Mouse (Mus musculus): ENCODE results near the gene Klk15.
"Not testable (repeated sequence)": the region's sequence is repeated elsewhere in the genome, so short reads cannot be mapped to it uniquely, and the experiment has no call there.

Klk15 gene

DNA sequence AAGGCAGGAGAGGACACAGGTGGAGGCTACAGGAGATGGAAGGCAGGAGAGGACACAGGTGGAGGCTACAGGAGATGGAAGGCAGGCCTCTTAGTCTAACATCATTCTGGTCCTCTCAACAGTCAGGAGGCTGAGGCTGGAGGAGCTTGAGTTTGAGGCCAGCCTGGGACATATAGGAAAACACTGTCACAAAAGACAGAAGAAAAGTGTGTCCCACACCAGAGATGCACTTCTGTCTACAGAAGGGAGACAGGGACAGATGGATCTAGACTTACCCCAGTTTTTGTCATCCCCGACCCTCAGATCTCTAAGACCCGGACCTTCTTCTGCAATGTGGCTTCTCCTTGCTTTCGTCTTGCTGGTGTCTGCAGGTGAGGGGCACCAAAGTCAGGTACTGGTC, at the start of gene Klk15:
TSS of gene Klk15 (plus strand) at position 301 of the 400 bp plus-strand sequence.
- DNase-seq (ENCODE audit: low spot score in 2 of 2) = no peak

DNA sequence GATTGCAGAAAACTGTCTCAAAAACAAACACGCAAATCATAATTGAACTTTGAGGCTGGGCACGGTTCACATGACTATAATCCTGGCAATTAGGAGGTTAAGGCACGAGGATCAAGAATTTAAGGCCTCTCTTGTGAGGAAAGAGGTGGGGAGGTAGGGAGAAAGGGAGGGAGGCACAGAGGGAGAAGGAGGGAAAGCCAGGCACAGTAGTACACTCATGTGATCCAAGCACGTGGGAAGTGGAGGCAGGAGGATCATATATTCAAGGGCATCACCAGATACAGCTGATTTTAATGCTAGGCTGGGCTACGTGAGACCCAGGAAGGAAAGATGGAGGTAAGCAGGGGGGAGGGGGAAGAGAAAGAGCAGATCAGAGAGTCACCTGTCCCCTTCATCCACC, 42.2 kb upstream of the Klk15 start:
- DNase-seq (ENCODE audit: low spot score in 2 of 2) = no peak

DNA sequence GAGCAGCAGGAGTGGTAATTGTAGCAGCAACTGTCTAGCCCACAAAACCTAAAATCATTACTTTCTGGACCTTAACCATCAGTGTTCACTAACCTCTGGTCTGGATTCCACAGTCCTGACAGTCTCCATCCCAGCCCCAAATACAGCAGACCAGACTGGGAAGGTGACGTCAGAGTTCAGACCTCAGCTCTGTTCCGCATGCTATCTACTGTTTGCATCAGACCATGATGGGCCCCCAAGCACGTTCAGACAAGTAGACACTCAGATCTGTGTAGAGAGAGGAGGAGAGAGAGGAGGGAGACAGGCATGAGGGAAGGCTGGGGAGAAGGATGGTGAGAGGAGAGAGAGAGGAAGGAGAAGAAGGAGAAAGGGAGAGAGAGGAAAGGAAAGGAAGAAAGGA, 41.8 kb upstream of the Klk15 start:
- peak in 1 of 2 experiments; percentile 56 for DNase-seq (ENCODE audit: low spot score in 2 of 2)

DNA sequence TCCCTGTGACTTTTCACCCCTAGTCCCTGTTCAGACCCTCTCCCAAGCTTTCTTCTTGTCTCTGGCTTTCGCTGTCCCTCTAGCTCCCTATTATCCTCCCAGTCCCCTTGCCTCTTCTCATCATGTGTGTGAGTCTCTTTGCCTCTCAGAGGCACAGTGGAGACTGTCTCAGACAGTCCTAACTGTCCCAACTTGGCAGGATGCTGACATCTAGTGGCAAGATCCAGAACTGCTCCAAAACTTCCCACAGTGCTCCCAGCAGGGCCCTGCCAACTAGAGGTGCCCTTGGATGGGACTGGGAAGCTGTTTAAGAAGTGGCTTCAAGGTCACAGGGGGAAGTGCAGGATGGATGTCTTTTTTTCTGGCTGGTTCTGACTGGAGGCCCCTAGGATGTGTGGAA, 38.7 kb upstream of the Klk15 start:
- peak; percentile 67 to 83 for DNase-seq (ENCODE audit: low spot score in 2 of 2)

DNA sequence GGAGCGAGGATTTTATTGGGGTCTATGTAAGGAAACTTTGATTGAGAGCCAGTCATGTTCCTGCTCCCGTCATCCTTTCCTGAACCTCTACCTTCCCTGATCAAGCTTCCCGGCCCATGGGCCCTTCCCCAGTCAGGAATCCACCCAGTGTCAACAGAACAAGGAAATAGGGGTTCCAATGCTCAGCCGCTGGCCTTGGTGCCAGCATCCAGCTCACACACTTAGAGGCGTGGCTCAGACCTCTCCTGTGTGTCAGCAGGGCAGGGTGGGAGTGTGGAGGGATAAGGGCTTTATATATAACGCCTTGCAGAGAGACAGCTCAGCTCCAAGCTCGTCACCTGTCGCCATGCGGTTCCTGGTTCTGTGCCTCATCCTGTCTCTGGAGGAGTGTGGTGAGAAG, 18.7 kb upstream of the Klk15 start:
- DNase-seq (ENCODE audit: low spot score in 2 of 2) = no peak

DNA sequence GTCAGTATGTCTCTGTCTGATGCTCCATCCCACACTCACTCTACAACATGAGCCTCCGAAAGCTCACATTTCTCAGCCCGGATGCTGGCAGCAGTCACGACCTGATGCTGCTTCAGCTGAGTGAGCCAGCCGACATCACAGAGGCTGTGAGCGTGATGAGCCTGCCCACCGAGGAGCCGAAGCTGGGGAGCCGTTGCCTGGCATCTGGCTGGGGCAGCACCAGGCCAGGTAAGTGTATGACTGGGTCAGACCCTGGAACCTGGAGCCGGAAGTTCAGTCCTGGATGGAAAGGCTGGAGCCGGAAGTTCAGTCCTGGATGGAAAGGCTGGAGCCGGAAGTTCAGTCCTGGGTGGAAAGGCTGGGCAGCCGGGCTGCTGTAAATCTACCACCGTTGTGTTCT, 15.1 kb upstream of the Klk15 start:
- DNase-seq (ENCODE audit: low spot score in 2 of 2) = no peak

DNA sequence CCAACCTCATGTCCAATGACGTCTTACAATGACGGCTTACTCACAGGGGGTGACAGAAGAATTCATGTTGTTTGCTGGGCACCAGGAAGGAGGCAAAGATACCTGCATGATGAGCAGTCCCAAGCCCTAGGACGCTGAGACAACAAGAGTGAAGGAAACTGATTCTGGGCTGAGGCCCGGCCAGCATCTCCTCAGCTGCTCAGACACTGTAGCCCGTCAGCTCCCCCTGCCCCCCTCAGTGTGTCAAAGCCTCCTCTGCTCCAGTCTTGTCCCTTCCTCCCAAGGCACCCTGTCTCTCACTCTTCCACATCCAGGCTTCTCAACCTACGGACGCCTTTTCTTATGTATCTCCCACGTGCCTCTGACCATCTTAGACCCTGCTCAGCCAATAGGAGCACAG, 14.7 kb upstream of the Klk15 start:
- no peak for DNase-seq (ENCODE audit: low spot score in 2 of 2)

DNA sequence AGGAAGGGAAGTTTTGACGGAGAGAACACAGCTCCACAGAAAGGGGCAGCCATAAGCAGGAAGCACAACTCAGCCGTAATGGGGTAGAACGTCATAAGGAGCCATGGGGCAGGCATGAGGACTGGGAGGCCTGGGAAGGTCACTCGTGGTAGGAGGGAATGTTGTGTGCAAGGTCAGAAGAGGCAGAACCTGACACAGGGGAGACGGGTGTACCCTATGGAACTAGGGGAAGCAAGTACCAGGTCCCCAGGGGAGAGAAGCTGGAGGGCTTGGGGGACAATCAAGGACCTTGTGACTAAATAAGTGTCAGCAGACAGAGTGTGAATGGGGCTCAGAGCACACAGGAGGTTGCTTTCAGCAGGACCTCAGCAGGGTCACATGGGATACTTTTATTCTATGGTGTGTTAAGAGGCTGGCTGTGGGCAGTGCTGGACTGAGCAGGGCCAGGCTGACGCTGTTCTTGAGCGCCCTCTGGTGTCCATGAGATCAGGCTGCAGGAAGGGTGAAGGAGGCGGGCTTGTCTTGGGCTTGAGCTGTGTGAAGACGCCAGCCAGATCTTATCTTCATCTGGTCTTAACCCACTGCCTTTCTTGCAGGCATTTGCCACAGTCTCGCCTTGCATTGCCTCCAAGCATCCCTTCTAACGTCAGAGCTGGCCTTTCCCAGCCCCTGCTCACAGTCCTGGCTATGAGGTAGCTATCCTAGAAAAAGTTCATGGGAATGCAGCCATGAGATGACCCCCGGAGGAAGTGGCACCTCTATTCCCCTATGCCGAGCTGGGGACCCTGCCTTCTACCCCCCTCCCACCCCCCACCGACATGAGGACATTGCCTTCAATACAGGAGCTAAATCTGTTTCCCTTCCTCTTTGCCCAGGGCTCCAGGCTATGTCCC, 13.7 kb upstream of the Klk15 start:
- DNase-seq (ENCODE audit: low spot score in 2 of 2) = peak; percentile 39 to 42

DNA sequence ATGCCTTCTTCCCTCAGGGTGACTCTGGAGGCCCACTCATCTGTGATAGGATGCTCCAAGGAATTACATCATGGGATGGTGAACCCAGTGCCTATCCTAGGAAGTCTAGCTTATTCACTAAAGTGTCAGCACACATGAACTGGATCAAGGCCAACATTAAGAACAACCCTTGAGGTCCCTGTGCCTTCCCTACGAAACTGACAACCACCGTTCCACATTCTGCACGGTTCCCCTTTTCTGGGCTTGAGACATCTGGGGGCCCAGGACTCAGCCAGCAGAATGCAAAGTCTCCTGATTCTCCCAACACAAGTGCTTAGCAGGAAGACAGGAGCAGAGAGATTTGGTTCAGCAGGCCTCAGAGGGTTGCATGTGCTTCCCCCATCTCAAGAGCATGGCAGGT, 13.0 kb upstream of the Klk15 start:
- no peak for DNase-seq (ENCODE audit: low spot score in 2 of 2)

DNA sequence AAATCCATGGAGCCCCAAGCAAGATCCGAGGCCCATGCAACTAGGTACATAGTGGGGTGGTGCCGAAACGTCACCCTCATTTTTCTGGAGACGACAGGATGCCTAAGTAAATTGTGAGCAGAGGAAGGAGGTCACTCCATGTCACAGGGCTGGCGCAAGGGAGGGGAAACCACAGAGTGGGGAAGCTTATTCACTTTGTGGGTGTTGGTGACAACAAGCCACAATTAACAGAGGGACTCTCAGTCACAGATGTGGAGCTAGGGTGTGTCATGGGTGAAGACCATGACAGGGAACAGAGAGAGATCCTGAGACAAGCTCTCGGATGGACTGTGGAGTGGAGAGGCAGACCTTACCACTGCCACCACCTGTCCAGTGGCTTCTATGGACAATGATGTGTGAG, 12.5 kb upstream of the Klk15 start:
- DNase-seq (ENCODE audit: low spot score in 2 of 2) = no peak

DNA sequence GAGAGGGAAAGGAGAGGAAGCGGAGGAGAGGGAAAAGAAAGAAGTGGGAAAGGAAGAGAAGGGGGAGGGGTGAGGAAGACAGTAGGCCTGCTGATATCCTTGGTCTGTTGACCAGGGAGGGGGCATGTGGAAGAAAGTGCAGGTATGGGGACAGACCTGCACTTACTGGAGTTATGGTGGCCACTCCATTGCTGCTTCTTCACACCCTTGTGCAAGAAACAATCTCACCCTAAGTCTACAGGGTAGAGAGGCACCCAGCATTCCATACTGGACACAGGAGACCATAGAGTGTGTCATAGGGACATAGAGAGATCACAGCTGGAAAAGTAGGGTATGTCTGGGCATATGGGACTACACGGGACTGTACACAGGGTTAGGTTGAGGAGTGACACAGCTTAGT, 11.6 kb upstream of the Klk15 start:
- DNase-seq (ENCODE audit: low spot score in 2 of 2) = no peak

DNA sequence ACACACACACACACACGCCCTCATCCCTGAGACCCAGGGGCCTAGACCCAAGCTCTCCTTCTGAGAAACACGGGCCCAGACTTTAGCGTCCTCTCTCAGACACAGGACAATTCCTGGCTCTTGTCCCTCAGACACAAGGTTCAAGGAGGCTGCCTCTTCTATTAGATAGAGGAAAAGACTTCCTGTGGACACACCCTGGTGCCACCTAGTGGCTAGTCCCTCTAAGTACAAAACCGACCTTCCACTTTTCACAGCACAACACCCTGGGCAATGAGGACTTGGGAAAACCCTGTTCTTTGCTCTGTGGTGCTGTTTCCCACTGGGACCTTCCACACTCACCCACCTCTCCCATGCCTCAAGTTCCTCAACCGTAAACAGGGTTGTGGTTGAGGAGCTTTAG, 7.6 kb upstream of the Klk15 start:
- DNase-seq (ENCODE audit: low spot score in 2 of 2) = no peak

DNA sequence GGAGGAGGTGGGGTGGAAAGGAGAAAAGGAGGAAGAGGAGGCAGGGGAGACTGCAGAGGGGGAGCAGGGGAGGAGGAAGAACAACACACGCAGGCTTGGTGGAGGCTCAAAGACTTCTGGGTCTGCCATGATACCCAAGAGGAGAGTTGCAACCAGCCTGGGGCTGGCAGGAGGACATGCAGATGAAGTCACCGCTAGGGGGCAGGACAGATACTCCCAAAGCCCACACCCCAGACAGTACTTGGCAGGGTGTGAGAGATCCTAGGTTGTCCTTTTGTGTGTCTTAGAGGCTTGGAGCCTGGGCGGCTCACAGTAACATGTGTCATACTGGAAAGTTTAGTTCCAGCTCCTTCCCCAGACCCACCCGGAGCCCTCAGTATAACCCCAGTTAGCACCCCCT, 5.0 kb upstream of the Klk15 start:
- DNase-seq (ENCODE audit: low spot score in 2 of 2) = no peak

DNA sequence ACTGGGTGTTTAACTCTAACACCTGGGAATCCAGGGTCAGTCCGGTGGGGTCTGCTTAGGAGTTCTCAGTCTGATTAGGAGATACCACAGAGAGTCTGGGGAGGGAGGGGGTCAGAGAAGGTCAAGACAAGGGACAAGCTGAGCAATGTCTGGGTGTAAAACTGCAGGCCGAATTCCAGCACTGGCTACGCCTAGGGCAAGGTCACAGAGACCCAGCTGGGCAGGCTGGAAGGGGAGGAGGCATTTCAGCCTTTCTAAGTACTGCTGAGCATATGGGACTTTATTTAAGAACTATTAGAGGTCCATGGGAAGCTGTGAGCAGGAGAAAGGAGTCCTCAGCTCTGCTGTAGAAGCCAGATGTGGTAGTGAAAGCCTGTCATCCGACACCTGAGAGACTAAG, 1.2 kb upstream of the Klk15 start:
- DNase-seq (ENCODE audit: low spot score in 2 of 2) = no peak

DNA sequence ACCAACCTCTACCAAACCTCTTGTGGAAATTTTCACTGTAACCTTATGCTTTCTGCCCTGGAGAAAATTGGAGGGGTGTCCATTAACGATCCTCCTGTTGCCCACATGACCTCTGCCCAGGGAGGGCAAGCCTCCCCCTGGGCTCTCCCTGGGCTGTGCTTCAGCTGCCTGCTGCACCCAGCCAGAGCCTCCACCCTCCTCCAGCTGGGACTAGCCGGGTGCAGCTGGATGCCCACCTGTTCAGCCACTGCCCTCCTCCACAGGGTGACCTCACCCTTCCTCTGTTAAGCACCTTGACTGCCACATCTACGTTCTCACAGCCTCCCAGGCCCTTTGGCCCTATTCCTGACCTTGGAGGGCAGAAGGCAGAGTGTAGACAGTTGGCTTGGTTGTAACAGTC, 1.2 kb downstream of the Klk15 start:
- no peak for DNase-seq (ENCODE audit: low spot score in 2 of 2)

DNA sequence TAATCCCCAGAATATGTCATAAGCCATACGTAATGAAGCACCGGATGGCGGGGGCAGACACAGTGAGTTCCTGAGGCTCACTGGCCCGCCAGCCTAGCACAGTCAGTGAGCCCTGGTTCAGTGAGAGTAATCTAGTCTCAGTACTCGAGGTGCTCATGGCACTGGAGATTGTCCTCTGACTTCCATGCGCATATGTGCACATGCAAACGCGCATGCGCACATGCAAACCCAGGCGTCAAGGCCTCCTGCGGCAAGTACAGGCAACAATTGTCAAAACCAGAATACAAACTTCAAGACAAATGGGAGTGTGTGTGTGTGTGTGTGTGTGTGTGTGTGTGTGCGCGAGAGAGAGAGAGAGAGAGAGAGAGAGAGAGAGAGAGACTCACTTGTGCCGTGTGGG, 3.0 kb downstream of the Klk15 start:
- no peak for DNase-seq (ENCODE audit: low spot score in 2 of 2)

DNA sequence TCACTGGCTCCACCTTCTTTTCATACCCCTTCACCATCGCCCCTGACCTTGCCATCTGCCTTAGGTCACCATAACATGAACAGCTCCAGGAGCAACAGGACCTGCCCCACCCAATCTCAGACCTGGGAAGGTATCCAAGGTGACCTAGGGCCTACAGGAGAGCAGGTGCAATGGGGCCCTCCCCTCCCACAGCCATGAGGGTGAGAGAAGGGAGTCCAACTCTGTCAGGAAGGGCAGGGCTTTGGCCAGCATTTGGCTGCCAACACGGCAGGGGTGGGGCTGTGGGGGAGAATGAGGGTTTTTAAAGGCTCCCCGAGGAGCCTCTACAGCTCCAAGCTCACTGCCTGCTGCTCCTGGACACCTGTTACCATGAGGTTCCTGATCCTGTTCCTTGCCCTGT, 8.8 kb downstream of the Klk15 start:
- not testable (repeated sequence) for DNase-seq (ENCODE audit: low spot score in 2 of 2)

DNA sequence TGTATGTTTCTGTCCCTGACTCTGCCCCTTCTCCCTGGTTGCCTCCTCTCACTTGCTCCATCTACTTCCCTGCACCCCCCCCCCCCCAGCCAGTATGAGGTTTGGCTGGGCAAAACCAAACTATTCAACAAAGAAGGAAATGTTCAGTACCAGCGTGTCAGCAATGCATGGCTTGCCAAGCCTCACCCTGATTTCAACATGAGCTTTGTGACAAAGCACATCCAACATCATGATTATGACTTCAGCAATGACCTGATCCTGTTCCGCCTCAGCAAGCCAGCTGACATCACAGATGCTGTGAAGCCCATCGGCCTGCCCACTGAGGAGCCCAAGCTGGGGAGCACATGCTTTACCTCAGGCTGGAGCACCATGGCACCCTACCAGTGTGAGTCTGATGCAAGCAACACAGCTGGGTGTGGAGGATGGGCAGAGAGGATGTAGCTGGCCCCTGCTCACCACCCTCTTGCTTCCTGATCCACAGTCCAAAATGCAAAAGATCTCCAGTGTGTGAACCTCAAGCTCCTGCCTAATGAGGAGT, 11.3 kb downstream of the Klk15 start:
- no peak for DNase-seq (ENCODE audit: low spot score in 2 of 2)

DNA sequence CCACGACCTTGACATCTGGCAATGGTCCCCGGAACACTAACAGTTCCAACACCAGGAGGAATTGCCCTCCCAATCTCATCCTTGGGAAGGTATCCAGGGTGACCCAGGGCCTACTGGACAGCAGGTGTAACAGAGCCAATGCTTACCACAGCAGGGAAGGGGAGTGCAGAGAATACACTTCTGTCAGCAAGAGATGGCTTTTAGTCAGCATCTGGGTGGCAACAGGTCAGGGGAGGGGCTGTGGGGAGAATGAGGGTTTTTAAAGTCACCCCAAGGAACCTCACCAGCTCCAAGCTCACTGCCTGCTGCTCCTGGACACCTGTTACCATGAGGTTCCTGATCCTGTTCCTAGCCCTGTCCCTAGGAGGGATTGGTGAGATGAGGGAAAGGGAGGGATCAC, 16.8 kb downstream of the Klk15 start, which contains the start of gene Klk1b8:
TSS of gene Klk1b8 (plus strand) at position 301 of the 400 bp plus-strand sequence.
- no peak for DNase-seq (ENCODE audit: low spot score in 2 of 2)

DNA sequence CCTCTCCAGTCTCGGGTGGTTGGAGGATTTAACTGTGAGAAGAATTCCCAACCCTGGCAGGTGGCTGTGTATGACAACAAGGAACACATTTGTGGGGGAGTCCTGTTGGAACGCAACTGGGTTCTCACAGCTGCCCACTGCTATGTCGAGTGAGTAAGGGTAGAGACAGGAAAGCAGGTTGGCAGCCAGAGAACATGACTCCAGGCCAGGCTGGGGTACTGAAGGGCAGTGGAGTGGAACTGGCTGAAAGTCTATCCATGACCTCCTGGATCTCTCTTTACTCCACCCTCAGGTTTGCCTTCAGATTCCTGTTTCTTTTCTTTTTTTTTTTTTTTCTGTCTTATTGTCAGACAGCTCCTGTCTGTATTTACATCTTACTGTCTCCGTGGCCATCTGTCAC, 19.2 kb downstream of the Klk15 start:
- no peak for DNase-seq (ENCODE audit: low spot score in 2 of 2)

DNA sequence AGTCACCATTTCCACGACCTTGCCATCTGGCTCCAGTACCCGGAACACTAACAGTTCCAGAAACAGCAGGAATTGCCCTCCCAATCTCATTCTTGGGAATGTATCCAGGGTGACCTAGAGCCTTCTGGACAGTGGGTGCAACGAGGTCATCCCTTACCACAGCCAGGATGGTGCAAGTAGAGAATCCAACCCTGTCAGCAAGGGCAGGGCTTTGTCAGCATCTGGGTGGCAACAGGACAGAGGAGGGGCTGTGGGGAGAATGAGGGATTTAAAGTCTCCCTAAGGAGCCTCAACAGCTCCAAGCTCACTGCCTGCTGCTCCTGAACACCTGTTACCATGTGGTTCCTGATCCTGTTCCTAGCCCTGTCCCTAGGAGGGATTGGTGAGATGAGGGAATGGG, 32.9 kb downstream of the Klk15 start, which contains the start of gene Klk1b1:
TSS of gene Klk1b1 (plus strand) at position 301 of the 400 bp plus-strand sequence.
- DNase-seq (ENCODE audit: low spot score in 2 of 2) = no peak

DNA sequence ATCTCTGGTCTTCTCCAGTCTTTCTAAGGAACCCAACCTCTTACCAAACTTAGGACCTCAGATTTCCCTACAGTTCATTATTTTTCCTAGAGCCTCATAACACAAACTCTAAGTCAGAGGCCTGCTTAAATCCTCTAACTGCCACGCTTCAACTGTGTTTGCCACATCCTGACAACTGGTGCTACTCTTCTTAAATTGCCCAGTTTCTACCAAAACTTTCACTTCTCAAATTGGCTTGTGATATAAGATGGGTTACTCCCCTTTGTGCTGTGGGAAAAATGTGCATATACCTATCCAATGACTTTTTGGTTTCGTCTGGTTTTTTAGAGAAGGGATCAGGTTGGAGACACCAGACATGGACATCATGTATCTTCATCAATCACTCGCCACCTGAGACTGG, 33.5 kb downstream of the Klk15 start:
- no peak for DNase-seq (ENCODE audit: low spot score in 2 of 2)

DNA sequence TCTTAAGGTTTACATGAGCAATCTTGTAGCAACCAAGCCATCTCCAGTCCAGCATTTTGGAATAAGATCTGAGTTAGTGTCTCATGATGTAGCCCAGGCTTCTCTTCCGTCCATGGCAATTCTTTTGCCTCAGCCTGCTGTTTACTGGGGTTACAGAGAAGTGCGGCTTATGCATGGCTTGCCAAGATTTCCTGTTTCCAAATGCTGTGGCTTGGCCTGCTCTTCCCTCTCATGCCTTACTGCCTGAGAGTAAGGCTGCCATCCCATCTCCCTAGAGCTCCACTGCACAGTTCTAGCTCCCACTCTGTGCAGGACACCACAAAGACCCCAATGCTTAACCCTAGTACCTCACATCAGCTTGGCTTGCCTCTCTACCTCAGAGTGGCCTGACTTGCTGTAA, 34.1 kb downstream of the Klk15 start:
- DNase-seq (ENCODE audit: low spot score in 2 of 2) = no peak

Data from urinary bladder, adult 18-20 months (tissue).